Comparison of ENCODE assay signal across 8 mouse cellular contexts in genomic region chr2:61453490-61454281, GRCm38 (mm10).
DNase-seq lines count a peak whose midpoint lies in the region; ATAC-seq lines count a peak whose summit lies in the region.

No protein-coding gene starts in this region.

- ATAC-seq in forebrain, embryonic 15.5 days (replicated peaks), result 0 out of 2 replicates have a peak, but pooled peaks have one; percentile 8
- peak; percentile 88 for ATAC-seq in limb, embryonic 11.5 days (ENCODE audit: insufficient number of reproducible peaks, low FRiP score, low TSS enrichment, low read depth)
- ATAC-seq in neural tube, embryonic 13.5 days (ENCODE audit: low read depth), result peak; percentile 64
- no peak for ATAC-seq in erythroid progenitor cell, adult 5-6 weeks (replicated peaks; ENCODE audit: low FRiP score, poor library complexity, severe bottlenecking)

- H3K36me3 ChIP-seq in forebrain, embryonic 15.5 days, result no peaks in the 10 kb centered on the region
- no peaks in the 10 kb centered on the region for H3K36me3 ChIP-seq in limb, embryonic 11.5 days (ENCODE audit: control insufficient read depth, insufficient read depth, low read length)
- H3K36me3 ChIP-seq in neural tube, embryonic 13.5 days, result no peaks in the 10 kb centered on the region

- H3K9me3 ChIP-seq in forebrain, embryonic 15.5 days, result no peaks in the 10 kb centered on the region
- H3K9me3 ChIP-seq in limb, embryonic 11.5 days (ENCODE audit: control insufficient read depth, low read length), result no peaks in the 10 kb centered on the region
- H3K9me3 ChIP-seq in neural tube, embryonic 13.5 days, result no peaks in the 10 kb centered on the region

- H3K9ac ChIP-seq in forebrain, embryonic 15.5 days (replicated peaks), result 0 out of 2 replicates have a peak overlapping the region, but pooled peaks have one; percentile 1
- peak overlapping the region; percentile 22; the same call in 1 of the 2 replicates for H3K9ac ChIP-seq in limb, embryonic 11.5 days (ENCODE audit: low read length)
- peak overlapping the region; percentile 57 for H3K9ac ChIP-seq in neural tube, embryonic 13.5 days

- H3K4me3 ChIP-seq in forebrain, embryonic 15.5 days, result peak overlapping the region; percentile 28
- peak overlapping the region; percentile 26 for H3K4me3 ChIP-seq in limb, embryonic 11.5 days (ENCODE audit: low read depth, low read length)
- peak overlapping the region; percentile 38 for H3K4me3 ChIP-seq in neural tube, embryonic 13.5 days

- H3K27me3 ChIP-seq in forebrain, embryonic 15.5 days, result peaks cover 8% of the 10 kb centered on the region
- H3K27me3 ChIP-seq in limb, embryonic 11.5 days (ENCODE audit: control insufficient read depth, insufficient read depth, low read length), result no peaks in the 10 kb centered on the region
- H3K27me3 ChIP-seq in neural tube, embryonic 13.5 days, result no peaks in the 10 kb centered on the region

- H3K4me1 ChIP-seq in forebrain, embryonic 15.5 days, result no peaks in the 10 kb centered on the region
- H3K4me1 ChIP-seq in limb, embryonic 11.5 days (ENCODE audit: control insufficient read depth, insufficient read depth, low read length), result peaks cover 5% of the 10 kb centered on the region; the same call in 1 of the 2 replicates
- H3K4me1 ChIP-seq in neural tube, embryonic 13.5 days (replicated peaks), result peaks cover 12% of the 10 kb centered on the region; the same call in 1 of the 2 replicates

- WGBS in forebrain, embryonic 15.5 days, result 61% methylated on average over 14 of the region's 14 CpGs
- 30% methylated on average over 14 of the region's 14 CpGs for WGBS in limb, embryonic 11.5 days
- WGBS in neural tube, embryonic 13.5 days, result 38% methylated on average over 14 of the region's 14 CpGs

- DNase-seq in Muller cell, postnatal 12 days (ENCODE audit: inconsistent ontology term), result peak; percentile 54
- DNase-seq in cerebellum, adult 11-12 months, result peak; percentile 6
- peak; percentile 71 for DNase-seq in heart, postnatal 4 days
- DNase-seq in limb, embryonic 11.5 days (ENCODE audit: low spot score), result peak; percentile 78
- DNase-seq in thymus, postnatal 10 days (ENCODE audit: low spot score in 2 of 2), result no peak

- H3K4me2 ChIP-seq in forebrain, embryonic 15.5 days (replicated peaks), result peak overlapping the region; percentile 46
- H3K4me2 ChIP-seq in limb, embryonic 11.5 days (ENCODE audit: low read depth, severe bottlenecking), result peak overlapping the region; percentile 60
- peak overlapping the region; percentile 57 for H3K4me2 ChIP-seq in neural tube, embryonic 13.5 days

- no peak overlapping the region for H3K27ac ChIP-seq in forebrain, embryonic 15.5 days (replicated peaks)
- peak overlapping the region; percentile 67 for H3K27ac ChIP-seq in limb, embryonic 11.5 days (replicated peaks; ENCODE audit: low read depth, low read length)
- H3K27ac ChIP-seq in neural tube, embryonic 13.5 days (replicated peaks), result peak overlapping the region; percentile 79

Comparison
In these comparisons a context has a peak if more than half of its experiments do, and no peak if none do; other contexts are left out.
1. DNase-seq: peak in Muller cell, postnatal 12 days (single experiment), cerebellum, adult 11-12 months (single experiment), heart, postnatal 4 days (single experiment) and limb, embryonic 11.5 days (single experiment); none in thymus, postnatal 10 days (0 of 2).
2. H3K9ac ChIP-seq: peak in every context shown above with its lines; median percentile 57 in neural tube, embryonic 13.5 days; 22 in limb, embryonic 11.5 days; 1 in forebrain, embryonic 15.5 days.
3. Peak in every context shown above with its lines, with median percentiles within 50 percentile points of each other: H3K4me2 ChIP-seq and H3K4me3 ChIP-seq.